Mouse (Mus musculus) inflammation-experienced regulatory T-cells, adult 6 months (primary cell): ENCODE measurements at regions not wholly inside any gene's neighbourhood (a gene's known extent, or its start where the extent isn't known, plus 50 kb on each side); places are given as distances from the start of the nearest gene placed in this dataset.

Source experiments
- ATAC-seq: one replicate; pipeline ENCODE4 v1.8.0; 2017

GRCm38 (mm10) chr7:145102692-145103091 lies 105.2 kb downstream of the 1810010D01Rik start:
- ATAC-seq = no peak

GRCm38 (mm10) chr7:145102216-145102615 lies 105.7 kb downstream of the 1810010D01Rik start:
- ATAC-seq = no peak

- no peak for ATAC-seq
Observed at GRCm38 (mm10) chr7:145098335-145098734, 109.6 kb downstream of the 1810010D01Rik start.

GRCm38 (mm10) chr7:145094134-145094526 lies 113.8 kb downstream of the 1810010D01Rik start:
- no peak for ATAC-seq

- ATAC-seq = no peak
Observed at GRCm38 (mm10) chr7:145093417-145094133, 114.3 kb downstream of the 1810010D01Rik start.

GRCm38 (mm10) chr7:145092392-145093176 lies 115.3 kb downstream of the 1810010D01Rik start:
- ATAC-seq = no peak

GRCm38 (mm10) chr7:145090849-145091248 lies 117.1 kb downstream of the 1810010D01Rik start:
- no peak for ATAC-seq

- ATAC-seq = no peak
Observed at GRCm38 (mm10) chr7:145089315-145089721, 118.6 kb downstream of the 1810010D01Rik start.

GRCm38 (mm10) chr7:145088655-145089054 lies 119.3 kb downstream of the 1810010D01Rik start:
- ATAC-seq = no peak

GRCm38 (mm10) chr7:145087790-145088189 lies 120.1 kb downstream of the 1810010D01Rik start:
- ATAC-seq = no peak

- no peak for ATAC-seq
Observed at GRCm38 (mm10) chr7:145082917-145083752, 124.8 kb downstream of the 1810010D01Rik start.

GRCm38 (mm10) chr7:145071996-145072790 lies 132.5 kb upstream of the Ccnd1 start:
- no peak for ATAC-seq

- ATAC-seq = no peak
Observed at GRCm38 (mm10) chr7:145071533-145071932, 131.8 kb upstream of the Ccnd1 start.

GRCm38 (mm10) chr7:145067366-145067765 lies 127.6 kb upstream of the Ccnd1 start:
- ATAC-seq = no peak

GRCm38 (mm10) chr7:145056320-145056719 lies 116.6 kb upstream of the Ccnd1 start:
- no peak for ATAC-seq

- ATAC-seq = no peak
Observed at GRCm38 (mm10) chr7:145051616-145052015, 111.9 kb upstream of the Ccnd1 start.

GRCm38 (mm10) chr7:145050729-145051128 lies 111.0 kb upstream of the Ccnd1 start:
- no peak for ATAC-seq

GRCm38 (mm10) chr7:145048481-145048877 lies 108.8 kb upstream of the Ccnd1 start:
- ATAC-seq = no peak

- no peak for ATAC-seq
Observed at GRCm38 (mm10) chr7:145047771-145048480, 108.2 kb upstream of the Ccnd1 start.

GRCm38 (mm10) chr7:145045230-145045629 lies 105.5 kb upstream of the Ccnd1 start:
- ATAC-seq = no peak

GRCm38 (mm10) chr7:145043455-145044149 lies 103.9 kb upstream of the Ccnd1 start:
- ATAC-seq = no peak
